Mouse (Mus musculus): Measurements from ENCODE around the gene Vdac1. TPM values are rescaled to one million over a fixed set of nuclear protein-coding genes. Genes with fewer than 3 reads are reported as not detected.

Gene Vdac1
- polyA plus RNA-seq, 1 experiment from 2014 or later, result 355 TPM

GRCm38 (mm10) chr11:52368176-52368985, 7.7 kb downstream of the Vdac1 start:
- 54% methylated on average over 10 of the region's 10 CpGs for WGBS
- no peak for TF ChIP-seq CTCF (IDR thresholded peaks at IDR 0.05; ENCODE audit: low read depth)

GRCm38 (mm10) chr11:52369252-52370134, 8.8 kb downstream of the Vdac1 start:
- WGBS, result 72% methylated on average over 9 of the region's 9 CpGs
- ATAC-seq (replicated peaks; ENCODE audit: low FRiP score, low read depth), result no peak
- Histone ChIP-seq H3K9ac (ENCODE audit: low read depth, low read length) (no peak overlapping the region), H3K4me1 (replicated peaks; ENCODE audit: insufficient read depth, low read length) (peaks cover 15% of the 10 kb centered on the region), H3K27me3 (ENCODE audit: insufficient read depth, low read length) (no peaks in the 10 kb centered on the region), H3K4me2 (ENCODE audit: low read length) (no peak overlapping the region), H3K4me3 (replicated peaks; ENCODE audit: low read depth, low read length) (no peak overlapping the region), H3K9me3 (replicated peaks; ENCODE audit: low read length) (no peaks in the 10 kb centered on the region), H3K27ac (0 out of 2 replicates have a peak overlapping the region, but pooled peaks have one; percentile 13), H3K36me3 (ENCODE audit: insufficient read depth, low read length) (peaks cover 2% of the 10 kb centered on the region; the same call in 1 of the 2 replicates)
- no peak for DNase-seq (ENCODE audit: low spot score)
- TF ChIP-seq CTCF (IDR thresholded peaks at IDR 0.05; ENCODE audit: low read depth), result no peak

More at GRCm38 (mm10) chr11:52368176-52368985, 7.7 kb downstream of the Vdac1 start:
- Histone ChIP-seq H3K4me1 (replicated peaks; ENCODE audit: insufficient read depth, low read length) (peaks cover 21% of the 10 kb centered on the region), H3K36me3 (ENCODE audit: insufficient read depth, low read length) (no peaks in the 10 kb centered on the region), H3K4me2 (ENCODE audit: low read length) (no peak overlapping the region), H3K4me3 (replicated peaks; ENCODE audit: low read depth, low read length) (no peak overlapping the region), H3K27me3 (ENCODE audit: insufficient read depth, low read length) (no peaks in the 10 kb centered on the region), H3K27ac (0 out of 2 replicates have a peak overlapping the region, but pooled peaks have one; percentile 13), H3K9ac (ENCODE audit: low read depth, low read length) (0 out of 2 replicates have a peak overlapping the region, but pooled peaks have one; percentile 5), H3K9me3 (replicated peaks; ENCODE audit: low read length) (no peaks in the 10 kb centered on the region)
- no peak for ATAC-seq (replicated peaks; ENCODE audit: low FRiP score, low read depth)
- no peak for DNase-seq (ENCODE audit: low spot score)

- Histone ChIP-seq H3K9me3 (replicated peaks; ENCODE audit: low read length) (no peaks in the 10 kb centered on the region), H3K36me3 (ENCODE audit: insufficient read depth, low read length) (peaks cover 7% of the 10 kb centered on the region), H3K4me1 (replicated peaks; ENCODE audit: insufficient read depth, low read length) (peaks cover 10% of the 10 kb centered on the region), H3K4me2 (ENCODE audit: low read length) (no peak overlapping the region), H3K27ac (0 out of 2 replicates have a peak overlapping the region, but pooled peaks have one; percentile 57), H3K27me3 (ENCODE audit: insufficient read depth, low read length) (no peaks in the 10 kb centered on the region), H3K9ac (ENCODE audit: low read depth, low read length) (no peak overlapping the region), H3K4me3 (replicated peaks; ENCODE audit: low read depth, low read length) (no peak overlapping the region)
- 93% methylated on average over 2 of the region's 2 CpGs for WGBS
- peak; percentile 31; the same call in 1 of the 2 replicates for TF ChIP-seq CTCF (IDR thresholded peaks at IDR 0.05; ENCODE audit: low read depth)
- DNase-seq (ENCODE audit: low spot score) (no peak), ATAC-seq (replicated peaks; ENCODE audit: low FRiP score, low read depth) (no peak)
Observed at GRCm38 (mm10) chr11:52370135-52370452, 9.4 kb downstream of the Vdac1 start.

GRCm38 (mm10) chr11:52370538-52370937, 9.9 kb downstream of the Vdac1 start:
- H3K9me3 ChIP-seq (replicated peaks; ENCODE audit: low read length), result no peaks in the 10 kb centered on the region

GRCm38 (mm10) chr11:52373841-52374240, 13.2 kb downstream of the Vdac1 start:
- Histone ChIP-seq H3K27ac (no peak overlapping the region), H3K4me2 (ENCODE audit: low read length) (no peak overlapping the region), H3K27me3 (ENCODE audit: insufficient read depth, low read length) (no peaks in the 10 kb centered on the region), H3K4me1 (replicated peaks; ENCODE audit: insufficient read depth, low read length) (0 out of 2 replicates have a peak, but pooled peaks cover 2% of the 10 kb centered on the region), H3K36me3 (ENCODE audit: insufficient read depth, low read length) (peaks cover 23% of the 10 kb centered on the region), H3K4me3 (replicated peaks; ENCODE audit: low read depth, low read length) (no peak overlapping the region), H3K9ac (ENCODE audit: low read depth, low read length) (no peak overlapping the region), H3K9me3 (replicated peaks; ENCODE audit: low read length) (no peaks in the 10 kb centered on the region)
- ATAC-seq (replicated peaks; ENCODE audit: low FRiP score, low read depth) (0 out of 2 replicates have a peak, but pooled peaks have one; percentile 48), DNase-seq (ENCODE audit: low spot score) (no peak)
- TF ChIP-seq CTCF (IDR thresholded peaks at IDR 0.05; ENCODE audit: low read depth), result no peak
- 77% methylated on average over 7 of the region's 7 CpGs for WGBS

More at GRCm38 (mm10) chr11:52370538-52370937, 9.9 kb downstream of the Vdac1 start:
- peak overlapping the region; percentile 57; the same call in 1 of the 2 replicates for H3K27ac ChIP-seq
- WGBS, result 29% methylated on average over 2 of the region's 2 CpGs
- no peak for ATAC-seq (replicated peaks; ENCODE audit: low FRiP score, low read depth)
- TF ChIP-seq CTCF (IDR thresholded peaks at IDR 0.05; ENCODE audit: low read depth), result no peak
- H3K4me2 ChIP-seq (ENCODE audit: low read length), result no peak overlapping the region
- peaks cover 8% of the 10 kb centered on the region for H3K4me1 ChIP-seq (replicated peaks; ENCODE audit: insufficient read depth, low read length)
- DNase-seq (ENCODE audit: low spot score), result peak; percentile 66
- H3K27me3 ChIP-seq (ENCODE audit: insufficient read depth, low read length), result no peaks in the 10 kb centered on the region
- H3K4me3 ChIP-seq (replicated peaks; ENCODE audit: low read depth, low read length), result no peak overlapping the region
- H3K36me3 ChIP-seq (ENCODE audit: insufficient read depth, low read length), result peaks cover 11% of the 10 kb centered on the region
- no peak overlapping the region for H3K9ac ChIP-seq (ENCODE audit: low read depth, low read length)

- no peaks in the 10 kb centered on the region for H3K9me3 ChIP-seq (replicated peaks; ENCODE audit: low read length)
- H3K4me1 ChIP-seq (replicated peaks; ENCODE audit: insufficient read depth, low read length), result no peaks in the 10 kb centered on the region
- no peaks in the 10 kb centered on the region for H3K27me3 ChIP-seq (ENCODE audit: insufficient read depth, low read length)
- ATAC-seq (replicated peaks; ENCODE audit: low FRiP score, low read depth) (no peak), DNase-seq (ENCODE audit: low spot score) (peak; percentile 74)
- peak; percentile 87 for TF ChIP-seq CTCF (IDR thresholded peaks at IDR 0.05; ENCODE audit: low read depth)
- no peak overlapping the region for H3K27ac ChIP-seq
- H3K4me2 ChIP-seq (ENCODE audit: low read length), result no peak overlapping the region
- 48% methylated on average over 6 of the region's 6 CpGs for WGBS
- H3K9ac ChIP-seq (ENCODE audit: low read depth, low read length), result no peak overlapping the region
- peaks cover 28% of the 10 kb centered on the region for H3K36me3 ChIP-seq (ENCODE audit: insufficient read depth, low read length)
- H3K4me3 ChIP-seq (replicated peaks; ENCODE audit: low read depth, low read length), result no peak overlapping the region
Observed at GRCm38 (mm10) chr11:52374340-52374739, 13.7 kb downstream of the Vdac1 start.

Data from kidney, postnatal 0 days (tissue).